Mouse (Mus musculus): ENCODE measurements around the gene Pgd.
"Not testable (repeated sequence)": the region's sequence is repeated elsewhere in the genome, so short reads cannot be mapped to it uniquely, and the experiment has no call there.

Pgd gene

DNA sequence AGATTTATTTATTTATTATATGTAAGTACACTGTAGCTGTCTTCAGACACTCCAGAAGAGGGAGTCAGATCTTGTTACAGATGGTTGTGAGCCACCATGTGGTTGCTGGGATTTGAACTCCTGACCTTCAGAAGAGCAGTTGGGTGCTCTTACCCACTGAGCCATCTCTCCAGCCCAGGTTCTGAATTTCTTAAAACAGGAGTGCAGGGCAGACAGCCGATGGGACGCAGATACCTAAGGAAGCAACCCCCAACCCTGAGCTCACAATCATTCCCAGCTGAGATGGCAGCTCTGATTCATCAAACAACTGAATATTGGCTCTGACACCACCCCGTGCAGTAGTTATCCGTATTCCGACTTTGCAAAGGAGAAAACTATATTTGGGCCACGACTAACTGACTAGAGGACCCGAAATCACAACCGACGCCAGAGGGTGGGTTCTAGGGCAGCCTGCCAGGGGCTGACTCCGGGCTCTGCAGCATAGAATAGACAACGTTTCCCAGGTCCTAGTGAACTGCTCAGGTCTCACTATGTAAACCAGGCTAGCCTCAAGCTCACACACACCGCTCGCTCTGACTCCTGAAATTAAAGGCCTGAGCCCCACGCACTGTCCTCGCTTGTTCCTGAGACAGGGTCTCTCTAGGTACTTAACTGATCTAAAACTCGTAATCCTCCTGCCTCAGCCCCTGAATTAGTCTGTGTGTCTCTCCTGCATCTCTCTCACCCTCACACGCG lies 30.3 kb downstream of the Pgd start:
- in situ Hi-C loops (cut with MboI, MseI) = no loop called here

DNA sequence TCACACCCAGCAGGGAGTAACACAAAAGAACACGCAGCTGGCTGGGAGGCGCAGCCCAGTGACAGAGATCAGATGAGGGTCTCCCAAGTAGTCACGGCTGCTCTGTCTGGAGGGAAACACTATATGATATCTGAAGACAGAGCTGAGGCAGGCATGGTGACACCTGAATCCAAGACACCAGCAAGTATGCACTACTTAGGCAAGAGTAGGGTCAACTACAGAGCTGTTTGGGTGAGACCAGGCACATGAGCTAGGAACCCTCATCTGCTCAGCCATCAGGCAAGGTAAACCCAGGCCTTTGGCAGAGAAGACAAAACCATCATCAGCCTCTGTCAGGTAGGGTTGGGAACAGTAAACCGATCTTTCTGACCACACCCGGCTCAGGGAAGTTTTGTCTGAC lies 33.2 kb downstream of the Pgd start:
- in situ Hi-C loops (cut with MboI, MseI) = no loop called here

- in situ Hi-C loops (cut with MboI, MseI) = no loop called here
Observed at GRCm38 (mm10) chr4:149131789-149132565, 34.6 kb downstream of the Pgd start.

DNA sequence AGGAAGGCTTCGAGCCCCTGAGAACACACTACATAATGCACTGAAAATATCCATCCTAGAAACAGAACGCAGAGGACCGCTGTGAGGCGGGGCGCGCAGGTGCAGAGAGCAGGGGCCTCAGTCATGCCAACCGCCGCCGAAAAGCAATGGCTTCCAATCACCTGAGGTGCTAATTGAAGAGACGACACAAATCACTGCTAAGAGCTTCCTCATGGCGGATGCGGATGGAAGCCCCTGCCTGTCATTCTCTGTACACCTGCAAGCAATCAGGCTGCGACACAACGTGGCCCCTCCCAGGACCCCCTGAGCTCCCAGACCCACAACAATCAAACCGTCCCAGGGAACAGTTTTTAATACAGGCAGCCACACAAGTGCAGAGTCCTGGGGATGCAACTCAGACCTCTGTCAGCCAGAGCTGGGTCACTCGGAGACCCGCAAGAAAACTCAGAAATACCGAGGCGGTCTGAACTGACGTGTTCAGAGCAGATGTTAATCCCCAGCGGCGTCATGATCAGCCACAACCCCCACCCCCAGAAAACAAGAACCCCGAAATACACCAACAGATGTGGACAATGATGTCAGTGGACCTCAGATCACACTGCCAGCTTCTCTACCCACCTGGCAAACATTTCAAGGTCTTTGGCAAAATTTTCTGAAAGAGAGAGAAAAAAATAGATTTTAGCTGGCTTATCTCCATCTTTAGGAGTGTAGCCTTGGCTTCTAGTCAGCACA lies 35.4 kb downstream of the Pgd start:
- in situ Hi-C loops (cut with MboI, MseI) = no loop called here

- in situ Hi-C loops (cut with MboI, MseI) = no loop called here
Observed at GRCm38 (mm10) chr4:149128467-149128866, 38.1 kb downstream of the Pgd start.

- in situ Hi-C loops (cut with MboI, MseI) = no loop called here
Observed at GRCm38 (mm10) chr4:149126663-149127062, 39.9 kb downstream of the Pgd start, which contains the start of gene Cort. TSS of gene Cort (minus strand) at chr4:149126763.

DNA sequence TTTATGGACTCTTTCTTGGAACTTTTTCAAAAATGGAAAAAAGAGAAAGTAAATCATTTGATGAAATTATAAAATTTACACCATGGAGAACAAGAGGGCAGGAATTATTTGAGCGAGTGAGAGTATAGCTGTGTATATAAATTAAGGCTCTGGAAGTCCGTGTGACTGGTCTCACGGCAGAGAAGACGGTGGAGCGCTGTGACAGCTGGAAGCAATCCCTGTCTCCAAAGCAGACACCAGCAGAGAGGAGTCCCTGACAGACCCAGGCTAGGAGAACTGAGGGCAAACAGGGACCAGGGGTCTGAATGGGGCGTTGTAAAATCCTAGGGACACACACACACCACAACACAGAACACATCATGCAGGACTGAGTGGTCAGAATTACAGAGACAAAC lies 40.5 kb downstream of the Pgd start:
- in situ Hi-C loops (cut with MboI, MseI) = no loop called here

- in situ Hi-C loops (cut with MboI, MseI) = no loop called here
Observed at GRCm38 (mm10) chr4:149125341-149126114, 41.0 kb downstream of the Pgd start.

GRCm38 (mm10) chr4:149123432-149123831 lies 43.1 kb downstream of the Pgd start:
- in situ Hi-C loops (cut with MboI, MseI) = no loop called here

DNA sequence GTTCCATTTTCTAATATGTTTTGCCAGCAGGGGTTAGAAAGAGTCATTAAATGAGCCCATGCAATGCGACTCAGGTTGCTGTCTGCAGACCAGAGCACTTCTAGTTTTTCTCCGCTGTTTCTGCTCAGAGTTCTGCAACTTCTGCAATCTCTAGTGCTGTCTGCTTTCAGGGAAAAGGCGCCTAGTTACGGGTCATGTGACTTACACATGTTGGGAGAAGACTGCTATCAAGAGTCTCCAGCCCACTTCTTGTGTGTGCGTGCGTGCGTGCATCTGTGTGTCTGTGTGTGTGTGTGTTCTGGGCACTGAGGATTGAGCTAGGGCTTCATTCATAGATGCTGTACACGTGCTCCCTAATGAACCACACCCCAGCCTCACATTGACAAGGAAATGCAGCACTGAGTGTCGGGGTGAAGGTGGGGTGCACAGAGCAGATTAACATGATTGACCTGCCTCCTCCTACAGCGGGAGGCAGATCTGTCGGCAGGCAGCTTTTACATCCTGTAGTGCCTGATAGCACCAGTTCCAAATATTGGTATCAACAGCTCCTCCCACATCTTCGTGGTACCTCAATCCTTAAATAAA lies 46.5 kb downstream of the Pgd start:
- in situ Hi-C loops (cut with MboI, MseI) = not testable (repeated sequence)

DNA sequence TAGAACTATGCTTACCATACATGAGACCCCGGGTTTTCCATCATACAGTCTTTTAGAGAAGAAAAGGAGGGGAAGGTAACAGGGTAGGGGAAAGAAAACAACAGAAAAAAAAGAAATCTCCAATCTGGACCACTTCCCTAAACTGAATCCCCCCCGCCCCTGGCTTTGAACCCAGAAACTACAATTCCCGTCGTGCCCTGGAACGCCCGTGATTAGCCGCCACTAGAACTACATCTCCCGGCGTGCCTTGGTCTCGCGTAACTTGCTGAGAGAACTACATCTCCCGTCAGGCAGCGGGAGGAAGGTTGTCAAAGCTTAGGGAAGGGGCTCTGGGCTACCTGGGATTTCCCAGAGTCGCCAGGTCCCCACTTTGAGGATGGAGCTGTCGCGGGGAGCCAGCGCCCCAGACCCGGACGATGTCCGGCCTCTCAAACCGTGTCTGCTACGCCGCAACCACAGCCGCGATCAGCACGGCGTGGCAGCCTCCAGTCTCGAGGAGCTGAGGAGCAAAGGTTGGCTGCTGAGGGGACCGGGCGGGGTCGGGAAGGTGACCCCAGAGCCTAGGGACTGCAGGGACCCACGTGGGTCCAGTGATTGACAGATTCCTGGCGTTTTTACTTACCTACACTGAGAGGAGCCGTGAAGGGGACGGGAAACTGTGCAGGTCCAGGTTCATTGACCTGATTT lies 62.6 kb downstream of the Pgd start, which contains the start of gene Dffa:
Gene Dffa, plus strand, starts transcription at position 272 of the 687 bp plus-strand sequence.
- in situ Hi-C loops (cut with MboI, MseI) = no loop called here

- in situ Hi-C loops (cut with MboI, MseI) = no loop called here
Observed at GRCm38 (mm10) chr4:149101456-149101855, 65.1 kb downstream of the Pgd start.

GRCm38 (mm10) chr4:149100449-149100848 lies 66.1 kb downstream of the Pgd start:
- in situ Hi-C loops (cut with MboI, MseI) = not testable (repeated sequence)

Data from T-helper 1 cell (primary cell).